Mouse (Mus musculus) kidney, postnatal 0 days (tissue): ENCODE results near the gene Actn4. TPM values are rescaled to one million over a fixed set of nuclear protein-coding genes. Genes with fewer than 3 reads are reported as not detected.

ENCODE experiments used
- ATAC-seq: fragments of 200-750 bp; cut with Nextera tagmentation; replicated peaks from 2 replicates; pipeline ENCODE4 v1.8.0; 2017; ENCODE audit warnings: low read depth, moderate number of reproducible peaks, moderate TSS enrichment, moderate library complexity; ENCODE audit not compliant: low FRiP score
- DNase-seq: peaks from one replicate; pipeline ENCODE4 v3.0.0-alpha.2; 2016; ENCODE audit warnings: low spot score
- H3K27ac ChIP-seq: fragments of 300-500 bp; sonication (generic); 2 replicates; pipeline ENCODE4 v1.5.1; 2014; ENCODE audit warnings: mild to moderate bottlenecking
- H3K27me3 ChIP-seq: fragments of 300-500 bp; sonication (generic); 2 replicates; pipeline ENCODE4 v1.6.1; 2014; ENCODE audit warnings: low read length, mixed read lengths; ENCODE audit not compliant: insufficient read depth
- H3K36me3 ChIP-seq: fragments of 300-500 bp; sonication (generic); 2 replicates; pipeline ENCODE4 v1.6.1; 2014; ENCODE audit warnings: low read length, mixed read lengths; ENCODE audit not compliant: insufficient read depth
- H3K4me1 ChIP-seq: fragments of 300-500 bp; sonication (generic); replicated peaks from 2 replicates; pipeline ENCODE4 v1.6.1; 2014; ENCODE audit warnings: antibody characterized with exemption, low read length, mixed read lengths; ENCODE audit not compliant: insufficient read depth
- H3K4me2 ChIP-seq: fragments of 300-500 bp; sonication (generic); 2 replicates; pipeline ENCODE4 v1.6.1; 2014; ENCODE audit warnings: mild to moderate bottlenecking, low read length, moderate library complexity, mixed read lengths
- H3K4me3 ChIP-seq: fragments of 300-500 bp; sonication (generic); replicated peaks from 2 replicates; pipeline ENCODE4 v1.5.1; 2014; ENCODE audit warnings: low read depth, low read length
- H3K9ac ChIP-seq: fragments of 300-500 bp; sonication (generic); 2 replicates; pipeline ENCODE4 v1.6.1; 2014; ENCODE audit warnings: low read depth, low read length
- H3K9me3 ChIP-seq: fragments of 300-500 bp; sonication (generic); replicated peaks from 2 replicates; pipeline ENCODE4 v1.6.1; 2016; ENCODE audit warnings: low read length, inconsistent platforms, mixed read lengths
- CTCF ChIP-seq: IDR thresholded peaks from 2 replicates; pipeline ENCODE4 v1.5.1; 2016; ENCODE audit warnings: antibody characterized with exemption, low read depth, mild to moderate bottlenecking, moderate library complexity
- WGBS: fragments of 180-500 bp; shearing (Covaris S2); extraction: QIAGEN DNeasy Blood & Tissue Kit; methylation state at CpG from one replicate; pipeline ENCODE4 v1.1.7; 2014; 5-methylcytosine and 5-hydroxymethylcytosine counted together
- polyA plus RNA-seq: library from polyadenylated mRNA; unstranded; fragments of >200 nt; fragmentation: Nextera tagmentation; extraction: Ambion mirVana; gene quantifications from 2 replicates; pipeline ENCODE4 v1.2.1, GENCODE M21; 2015

Actn4 gene
- polyA plus RNA-seq, 1 experiment from 2014 or later, result 255 TPM

GRCm38 (mm10) chr7:28939418-28940183 lies 22.5 kb downstream of the Actn4 start:
- H3K27me3 ChIP-seq, result no peaks in the 10 kb centered on the region
- no peak overlapping the region for H3K4me2 ChIP-seq
- H3K4me3 ChIP-seq, result no peak overlapping the region
- WGBS, result 39% methylated on average over 7 of the region's 7 CpGs
- TF ChIP-seq CTCF, result no peak
- peak overlapping the region; percentile 84 for H3K27ac ChIP-seq
- ATAC-seq (no peak), DNase-seq (no peak)
- no peak overlapping the region; the same call in 1 of the 2 replicates for H3K9ac ChIP-seq
- H3K36me3 ChIP-seq, result no peaks in the 10 kb centered on the region
- H3K4me1 ChIP-seq, result peaks cover 60% of the 10 kb centered on the region
- H3K9me3 ChIP-seq, result no peaks in the 10 kb centered on the region

- Histone ChIP-seq H3K36me3 (no peaks in the 10 kb centered on the region), H3K4me1 (peaks cover 64% of the 10 kb centered on the region), H3K4me3 (no peak overlapping the region), H3K4me2 (no peak overlapping the region), H3K9ac (no peak overlapping the region), H3K9me3 (no peaks in the 10 kb centered on the region), H3K27me3 (no peaks in the 10 kb centered on the region), H3K27ac (peak overlapping the region; percentile 84; the same call in 1 of the 2 replicates)
- 66% methylated on average over 4 of the region's 4 CpGs for WGBS
- DNase-seq, result no peak
- no peak for TF ChIP-seq CTCF
- ATAC-seq, result no peak
These were observed 23.5 kb downstream of the Actn4 start for GRCm38 (mm10) chr7:28938654-28939053.

GRCm38 (mm10) chr7:28936787-28937186 lies 25.4 kb downstream of the Actn4 start:
- Histone ChIP-seq H3K4me3 (no peak overlapping the region), H3K9me3 (no peaks in the 10 kb centered on the region), H3K27me3 (no peaks in the 10 kb centered on the region), H3K4me2 (no peak overlapping the region), H3K9ac (0 out of 2 replicates have a peak overlapping the region, but pooled peaks have one; percentile 5), H3K4me1 (peaks cover 56% of the 10 kb centered on the region), H3K27ac (peak overlapping the region; percentile 75), H3K36me3 (no peaks in the 10 kb centered on the region)
- no peak for TF ChIP-seq CTCF
- DNase-seq (no peak), ATAC-seq (no peak)
- 31% methylated on average over 4 of the region's 4 CpGs for WGBS

- Histone ChIP-seq H3K27ac (no peak overlapping the region), H3K27me3 (no peaks in the 10 kb centered on the region), H3K4me3 (no peak overlapping the region), H3K9me3 (no peaks in the 10 kb centered on the region), H3K4me1 (peaks cover 50% of the 10 kb centered on the region), H3K4me2 (no peak overlapping the region), H3K36me3 (no peaks in the 10 kb centered on the region), H3K9ac (no peak overlapping the region)
- TF ChIP-seq CTCF, result no peak
- ATAC-seq (no peak), DNase-seq (no peak)
- 80% methylated on average over 2 of the region's 2 CpGs for WGBS
These were observed 28.3 kb downstream of the Actn4 start for GRCm38 (mm10) chr7:28933825-28934224.

GRCm38 (mm10) chr7:28932421-28933041 lies 29.6 kb downstream of the Actn4 start:
- Histone ChIP-seq H3K4me2 (no peak overlapping the region), H3K9me3 (no peaks in the 10 kb centered on the region), H3K27ac (peak overlapping the region; percentile 86), H3K36me3 (no peaks in the 10 kb centered on the region), H3K9ac (no peak overlapping the region), H3K4me3 (no peak overlapping the region), H3K27me3 (no peaks in the 10 kb centered on the region), H3K4me1 (peaks cover 45% of the 10 kb centered on the region)
- no peak for DNase-seq
- no peak for TF ChIP-seq CTCF
- WGBS, result 61% methylated on average over 6 of the region's 6 CpGs
- no peak for ATAC-seq

- Histone ChIP-seq H3K27ac (peak overlapping the region; percentile 86), H3K9me3 (no peaks in the 10 kb centered on the region), H3K27me3 (no peaks in the 10 kb centered on the region), H3K4me2 (no peak overlapping the region), H3K4me3 (no peak overlapping the region), H3K9ac (no peak overlapping the region), H3K4me1 (peaks cover 37% of the 10 kb centered on the region), H3K36me3 (no peaks in the 10 kb centered on the region)
- WGBS, result 64% methylated on average over 4 of the region's 4 CpGs
- DNase-seq, result no peak
- no peak for ATAC-seq
- TF ChIP-seq CTCF, result no peak
These were observed 30.5 kb downstream of the Actn4 start for GRCm38 (mm10) chr7:28931695-28932039.
